ENCODE assay signal across 8 mouse cellular contexts in genomic region chr19:15924866-15925718, GRCm38 (mm10). TPM values are rescaled to one million over a fixed set of nuclear protein-coding genes. Genes with fewer than 3 reads are reported as not detected.
DNase-seq lines count a peak whose midpoint lies in the region; ATAC-seq and TF ChIP-seq lines count a peak whose summit lies in the region.

No protein-coding gene starts in this region.

- no peak for TF ChIP-seq EP300 in stomach, postnatal 0 days (optimal IDR thresholded peaks at IDR 0.05)

- in situ Hi-C loops in ES-E14 (cut with MboI; ENCODE audit: low sequenced_read_pairs in 2 of 2, unreplicated experiment in 2 of 2) = no loop called here

- no peaks in the 10 kb centered on the region for H3K9me3 ChIP-seq in ES-E14 (ENCODE audit: control insufficient read depth, insufficient read depth, low read depth, low read length)
- H3K9me3 ChIP-seq in forebrain, embryonic 13.5 days (replicated peaks) = no peaks in the 10 kb centered on the region
- no peaks in the 10 kb centered on the region for H3K9me3 ChIP-seq in liver, embryonic 16.5 days (replicated peaks; ENCODE audit: control insufficient read depth, low read length)
- no peaks in the 10 kb centered on the region for H3K9me3 ChIP-seq in neural tube, embryonic 12.5 days
- H3K9me3 ChIP-seq in stomach, postnatal 0 days (ENCODE audit: control insufficient read depth, low read length) = no peaks in the 10 kb centered on the region

- H3K4me3 ChIP-seq in ES-E14 (ENCODE audit: insufficient read depth in 1 of 2, low read depth in 1 of 2, low read length in 2 of 2, poor library complexity in 1 of 2, severe bottlenecking in 1 of 2) = peak overlapping the region; percentile 90 to 92
- peak overlapping the region; percentile 75 for H3K4me3 ChIP-seq in forebrain, embryonic 13.5 days
- peak overlapping the region; percentile 82 for H3K4me3 ChIP-seq in liver, embryonic 16.5 days (ENCODE audit: low read depth, low read length)
- peak overlapping the region; percentile 62 for H3K4me3 ChIP-seq in neural tube, embryonic 12.5 days
- peak overlapping the region; percentile 57 for H3K4me3 ChIP-seq in stomach, postnatal 0 days (ENCODE audit: low read depth, low read length)

- WGBS in forebrain, embryonic 13.5 days = under 1% methylated on average over 43 of the region's 43 CpGs
- 6% methylated on average over 43 of the region's 43 CpGs for WGBS in liver, embryonic 16.5 days (ENCODE audit: insufficient replicate concordance)
- 2% methylated on average over 43 of the region's 43 CpGs for WGBS in neural tube, embryonic 12.5 days
- 1% methylated on average over 43 of the region's 43 CpGs for WGBS in stomach, postnatal 0 days

- DNase-seq in ES-E14 (ENCODE audit: low read depth, low spot score) = peak; percentile 84
- peak; percentile 88 for DNase-seq in heart, postnatal 10 days
- DNase-seq in kidney, postnatal 4 days = peak; percentile 88 to 93
- DNase-seq in stomach, postnatal 0 days (ENCODE audit: low spot score) = peak; percentile 85

- H3K27ac ChIP-seq in ES-E14 (ENCODE audit: insufficient read depth, low read depth, low read length, poor library complexity, severe bottlenecking) = peak overlapping the region; percentile 41; the same call in 1 of the 2 replicates
- peak overlapping the region; percentile 93 for H3K27ac ChIP-seq in forebrain, embryonic 13.5 days
- peak overlapping the region; percentile 94 for H3K27ac ChIP-seq in liver, embryonic 16.5 days (ENCODE audit: low read length)
- peak overlapping the region; percentile 68; the same call in 1 of the 2 replicates for H3K27ac ChIP-seq in neural tube, embryonic 12.5 days
- H3K27ac ChIP-seq in stomach, postnatal 0 days (replicated peaks) = peak overlapping the region; percentile 89

- peak overlapping the region; percentile 95 for H3K9ac ChIP-seq in ES-E14 (ENCODE audit: insufficient read depth, low read depth, low read length, poor library complexity, severe bottlenecking)
- H3K9ac ChIP-seq in forebrain, embryonic 13.5 days = peak overlapping the region; percentile 77
- peak overlapping the region; percentile 79 for H3K9ac ChIP-seq in liver, embryonic 16.5 days (ENCODE audit: low read depth, low read length)
- peak overlapping the region; percentile 68 for H3K9ac ChIP-seq in neural tube, embryonic 12.5 days
- peak overlapping the region; percentile 63 for H3K9ac ChIP-seq in stomach, postnatal 0 days (ENCODE audit: low read length)

- TF ChIP-seq CTCF in stomach, postnatal 0 days (IDR thresholded peaks at IDR 0.05; ENCODE audit: low read depth) = no peak

- H3K36me3 ChIP-seq in ES-E14 (ENCODE audit: control insufficient read depth, insufficient read depth, low read length, poor library complexity, severe bottlenecking) = peaks cover 5% of the 10 kb centered on the region
- H3K36me3 ChIP-seq in forebrain, embryonic 13.5 days (ENCODE audit: poor library complexity, severe bottlenecking) = no peaks in the 10 kb centered on the region
- no peaks in the 10 kb centered on the region for H3K36me3 ChIP-seq in liver, embryonic 16.5 days (ENCODE audit: control insufficient read depth, insufficient read depth)
- H3K36me3 ChIP-seq in neural tube, embryonic 12.5 days = no peaks in the 10 kb centered on the region
- H3K36me3 ChIP-seq in stomach, postnatal 0 days (ENCODE audit: control insufficient read depth, insufficient read depth, low read length) = no peaks in the 10 kb centered on the region

- H3K4me1 ChIP-seq in ES-E14 (ENCODE audit: control insufficient read depth in 2 of 2, insufficient read depth in 2 of 2, low read length in 2 of 2, poor library complexity in 1 of 2) = peaks cover 4% of the 10 kb centered on the region in 2 experiments; a peak in 3 of 4 replicates
- peaks cover 35% of the 10 kb centered on the region for H3K4me1 ChIP-seq in forebrain, embryonic 13.5 days
- peaks cover 17% of the 10 kb centered on the region for H3K4me1 ChIP-seq in liver, embryonic 16.5 days (ENCODE audit: control insufficient read depth, low read depth, low read length)
- H3K4me1 ChIP-seq in neural tube, embryonic 12.5 days = peaks cover 15% of the 10 kb centered on the region
- no peaks in the 10 kb centered on the region for H3K4me1 ChIP-seq in stomach, postnatal 0 days (replicated peaks; ENCODE audit: control insufficient read depth, insufficient read depth)

- peak; percentile 91 for ATAC-seq in cerebellum, adult (ENCODE audit: insufficient number of reproducible peaks, low FRiP score, low TSS enrichment)
- ATAC-seq in forebrain, embryonic 13.5 days = peak; percentile 98
- ATAC-seq in liver, embryonic 16.5 days (ENCODE audit: low read depth) = peak; percentile 95
- peak; percentile 99 for ATAC-seq in neural tube, embryonic 12.5 days (ENCODE audit: low FRiP score, low read depth)
- peak; percentile 94 for ATAC-seq in stomach, postnatal 0 days (ENCODE audit: low FRiP score, low TSS enrichment)

- intact Hi-C loops in heart, postnatal 10 days (cut with DNase I) = loop anchor here (1.0 kb wide), 1 partner anchor 58 kb away; no protein-coding TSS in a partner anchor

- peak overlapping the region; percentile 86 for H3K4me2 ChIP-seq in forebrain, embryonic 13.5 days
- H3K4me2 ChIP-seq in liver, embryonic 16.5 days (ENCODE audit: low read depth, low read length) = peak overlapping the region; percentile 93
- peak overlapping the region; percentile 86 for H3K4me2 ChIP-seq in neural tube, embryonic 12.5 days (replicated peaks)
- H3K4me2 ChIP-seq in stomach, postnatal 0 days (replicated peaks; ENCODE audit: low read depth) = peak overlapping the region; percentile 98

- no peaks in the 10 kb centered on the region for H3K27me3 ChIP-seq in forebrain, embryonic 13.5 days
- no peaks in the 10 kb centered on the region for H3K27me3 ChIP-seq in liver, embryonic 16.5 days (ENCODE audit: control insufficient read depth, insufficient read depth, low read depth, low read length)
- no peaks in the 10 kb centered on the region for H3K27me3 ChIP-seq in neural tube, embryonic 12.5 days (replicated peaks)
- no peaks in the 10 kb centered on the region for H3K27me3 ChIP-seq in stomach, postnatal 0 days (ENCODE audit: control insufficient read depth, insufficient read depth, low read length)

TF ChIP-seq in ES-E14, 5 proteins besides CTCF, POLR2A, EP300 and RAD21:
- TF ChIP-seq CHD2 (IDR thresholded peaks at IDR 0.05; ENCODE audit: low read depth, low read length) = 0 out of 2 replicates have a peak, but pooled peaks have one; percentile 45
- no peak for TF ChIP-seq MAFK (IDR thresholded peaks at IDR 0.05; ENCODE audit: insufficient read depth, low read depth, low read length)
- peak; percentile 66; the same call in 1 of the 2 replicates for TF ChIP-seq HCFC1 (IDR thresholded peaks at IDR 0.05; ENCODE audit: borderline replicate concordance, insufficient read depth, low read length)
- no peak for TF ChIP-seq ZNF384 (IDR thresholded peaks at IDR 0.05; ENCODE audit: low read depth, low read length)

RNA-seq across cellular contexts. Expression of gene Psat1, which starts 22.0 kb away (rescaled TPM):
- 183 and 203 TPM in 2 replicates for total RNA-seq in ES-E14 (2012; rRNA removed)
- polyA plus RNA-seq in forebrain, embryonic 13.5 days (2015; fragmentation: Nextera tagmentation; extraction: Ambion mirVana) = 178 and 188 TPM in 2 replicates
- 10 to 100 TPM; 11.6 to 14.7 TPM for total RNA-seq in heart, postnatal 10 days (2021)
- polyA plus RNA-seq in liver, embryonic 16.5 days (2015; fragmentation: Nextera tagmentation; extraction: Ambion mirVana) = 256 and 258 TPM in 2 replicates
- 89.5 and 96.2 TPM in 2 replicates for polyA plus RNA-seq in neural tube, embryonic 12.5 days (2016; fragmentation: Nextera tagmentation; extraction: Ambion mirVana)
- polyA plus RNA-seq in stomach, postnatal 0 days (2015; fragmentation: Nextera tagmentation; extraction: Ambion mirVana) = 63.2 and 67.9 TPM in 2 replicates

RNA-seq across cellular contexts. Expression of gene Cep78, which starts 59.7 kb away (rescaled TPM):
- total RNA-seq in ES-E14 (2012; rRNA removed) = 19.5 and 20.5 TPM in 2 replicates
- 49.9 and 57.5 TPM in 2 replicates for polyA plus RNA-seq in forebrain, embryonic 13.5 days (2015; fragmentation: Nextera tagmentation; extraction: Ambion mirVana)
- total RNA-seq in heart, postnatal 10 days (2021) = 1 to 10 TPM; 4.9 to 5.8 TPM
- polyA plus RNA-seq in liver, embryonic 16.5 days (2015; fragmentation: Nextera tagmentation; extraction: Ambion mirVana) = 6.8 TPM in 2 replicates
- 53.5 and 55.6 TPM in 2 replicates for polyA plus RNA-seq in neural tube, embryonic 12.5 days (2016; fragmentation: Nextera tagmentation; extraction: Ambion mirVana)
- polyA plus RNA-seq in stomach, postnatal 0 days (2015; fragmentation: Nextera tagmentation; extraction: Ambion mirVana) = 9.0 TPM in 2 replicates

Comparison
In these comparisons a context has a peak if more than half of its experiments do, and no peak if none do; other contexts are left out.
1. Peak in every context shown above with its lines: DNase-seq, ATAC-seq, H3K4me3 ChIP-seq and H3K27ac ChIP-seq.
2. H3K27ac ChIP-seq: peak in every context shown above with its lines; median percentile 94 in liver, embryonic 16.5 days; 93 in forebrain, embryonic 13.5 days; 89 in stomach, postnatal 0 days; 68 in neural tube, embryonic 12.5 days; 41 in ES-E14.